Mouse (Mus musculus): ENCODE data around the gene Rps2.
A peak's percentile ranks its signal among the peaks of the same experiment; 100 is the strongest.

DNA sequence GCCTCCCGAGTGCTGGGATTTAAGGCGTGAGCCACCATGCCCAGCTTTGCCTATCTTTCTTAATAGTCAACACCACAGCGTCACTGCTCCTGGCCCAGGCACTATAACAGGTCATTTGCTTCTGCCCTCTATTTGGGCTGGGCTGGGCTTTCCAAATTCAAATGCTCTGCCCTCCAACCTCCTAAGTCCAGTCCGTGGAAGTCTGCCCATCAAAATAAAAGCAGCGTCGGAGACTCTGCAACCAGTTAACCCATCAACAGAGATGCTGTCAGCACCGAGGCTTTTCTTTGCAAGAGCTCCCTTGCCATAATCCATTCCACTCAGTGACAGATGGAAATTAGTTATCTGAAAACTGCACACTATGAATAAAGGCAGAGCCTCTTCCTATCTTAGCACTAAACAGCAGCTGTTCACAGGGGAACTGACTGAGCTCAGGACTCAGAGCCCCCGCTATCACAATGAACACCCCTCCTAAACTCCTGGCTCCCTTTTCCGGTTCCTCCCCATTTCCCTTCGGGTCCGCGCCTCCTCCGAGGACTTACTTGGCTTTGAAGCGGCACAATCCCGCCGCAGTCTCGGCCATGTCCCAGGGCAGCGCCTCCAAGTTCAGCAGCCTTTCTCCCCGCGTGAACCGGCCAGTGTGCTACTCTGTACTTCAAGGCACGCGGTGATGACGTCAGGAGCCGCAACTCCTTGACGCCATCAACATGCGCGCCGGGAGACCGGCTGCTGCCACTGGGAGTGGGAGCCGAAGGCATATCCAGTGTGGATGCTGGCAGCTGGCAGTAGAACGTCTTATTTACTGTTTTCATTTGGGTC, 10.7 kb upstream of the Rps2 start, which contains the start of gene Tbl3:
- peak; percentile 49; the same call in 1 of the 2 replicates for TF ChIP-seq EP300 (IDR thresholded peaks at IDR 0.05; ENCODE audit: insufficient read depth, low read depth, low read length)
- TF ChIP-seq CTCF (IDR thresholded peaks at IDR 0.05) = no peak

All from heart, adult 2 months (tissue).